Mouse (Mus musculus): ENCODE data around the gene Rpl26. TPM values are rescaled to one million over a fixed set of nuclear protein-coding genes. Genes with fewer than 3 reads are reported as not detected.

The Rpl26 gene
- polyA plus RNA-seq, 1 experiment from 2014 or later: 795 TPM

DNA sequence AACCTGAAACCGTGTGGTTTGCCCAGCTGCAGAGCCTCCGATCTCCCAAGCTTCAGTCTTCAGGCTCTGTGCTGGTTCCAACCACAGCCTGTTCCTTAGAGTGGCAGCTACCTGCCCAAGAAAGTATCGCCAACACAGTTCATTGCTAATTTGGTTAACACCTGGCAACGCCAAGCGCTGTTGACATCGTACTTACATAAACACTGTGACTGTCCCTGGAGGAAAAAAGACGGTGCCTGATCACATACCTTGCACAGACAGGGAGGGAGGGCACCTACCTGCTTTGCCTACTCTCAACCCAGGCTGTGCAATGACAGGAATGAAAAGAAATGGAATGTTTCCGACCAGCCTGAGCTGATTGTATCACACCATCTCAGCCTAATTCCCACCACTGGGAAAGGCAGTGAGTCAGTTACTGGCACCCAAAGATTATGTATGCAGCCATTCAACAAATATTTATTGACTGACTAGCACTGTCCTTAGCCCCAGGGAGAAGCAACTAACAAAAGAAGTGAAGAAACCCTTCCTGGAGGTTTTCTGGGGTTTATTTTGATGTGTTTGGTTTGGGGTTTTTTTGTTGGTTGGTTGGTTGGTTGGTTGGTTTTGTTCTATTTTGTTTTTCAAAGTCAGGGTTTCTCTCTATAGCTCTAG lies 41.3 kb upstream of the Rpl26 start:
- Histone ChIP-seq H3K36me3 (ENCODE audit: control insufficient read depth, insufficient read depth, low read length) (no peaks in the 10 kb centered on the region), H3K4me1 (ENCODE audit: control insufficient read depth, insufficient read depth, low read length) (no peaks in the 10 kb centered on the region; the same call in 1 of the 2 replicates), H3K27me3 (ENCODE audit: control insufficient read depth, insufficient read depth, low read length) (no peaks in the 10 kb centered on the region), H3K4me2 (no peak overlapping the region), H3K4me3 (ENCODE audit: low read depth, low read length) (no peak overlapping the region), H3K9me3 (replicated peaks; ENCODE audit: control insufficient read depth, low read length) (no peaks in the 10 kb centered on the region), H3K9ac (ENCODE audit: low read depth, low read length) (no peak overlapping the region), H3K27ac (ENCODE audit: low read depth, low read length) (no peak overlapping the region)
- ATAC-seq (replicated peaks; ENCODE audit: insufficient number of reproducible peaks, low FRiP score, low TSS enrichment): no peak
- 65% methylated on average over 8 of the region's 8 CpGs for WGBS (ENCODE audit: insufficient replicate concordance)

GRCm38 (mm10) chr11:68862260-68862659 lies 39.1 kb upstream of the Rpl26 start:
- 83% methylated on average over 2 of the region's 2 CpGs for WGBS (ENCODE audit: insufficient replicate concordance)
- H3K27ac ChIP-seq (ENCODE audit: low read depth, low read length): no peak overlapping the region

DNA sequence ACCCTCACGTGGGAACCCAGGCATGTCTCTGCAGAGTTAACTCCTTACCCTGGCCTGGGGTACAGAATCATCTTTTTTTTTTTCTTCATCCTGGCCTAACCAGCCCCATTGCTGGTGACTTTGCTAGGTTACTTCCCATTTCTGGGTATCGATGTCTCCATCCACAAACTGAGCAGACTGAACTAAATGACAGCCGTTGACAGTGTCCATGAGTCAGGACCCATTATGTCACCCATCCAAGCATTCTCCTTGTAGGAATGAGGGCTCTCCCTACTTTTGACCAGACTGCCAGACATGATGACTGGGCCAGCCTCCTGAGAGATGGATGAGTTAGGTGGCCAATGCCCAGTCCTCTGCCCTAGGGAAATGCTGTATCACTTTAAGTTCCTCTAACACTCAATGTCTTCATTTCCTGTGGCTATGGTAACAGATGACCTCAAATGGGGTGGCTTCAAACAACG lies 37.7 kb upstream of the Rpl26 start:
- Histone ChIP-seq H3K4me3 (ENCODE audit: low read depth, low read length) (no peak overlapping the region), H3K4me1 (ENCODE audit: control insufficient read depth, insufficient read depth, low read length) (no peaks in the 10 kb centered on the region; the same call in 1 of the 2 replicates), H3K9ac (ENCODE audit: low read depth, low read length) (no peak overlapping the region), H3K9me3 (replicated peaks; ENCODE audit: control insufficient read depth, low read length) (no peaks in the 10 kb centered on the region), H3K27ac (ENCODE audit: low read depth, low read length) (no peak overlapping the region), H3K4me2 (no peak overlapping the region), H3K27me3 (ENCODE audit: control insufficient read depth, insufficient read depth, low read length) (no peaks in the 10 kb centered on the region), H3K36me3 (ENCODE audit: control insufficient read depth, insufficient read depth, low read length) (no peaks in the 10 kb centered on the region)
- ATAC-seq (replicated peaks; ENCODE audit: insufficient number of reproducible peaks, low FRiP score, low TSS enrichment): no peak
- WGBS (ENCODE audit: insufficient replicate concordance): 60% methylated on average over 4 of the region's 4 CpGs

More at GRCm38 (mm10) chr11:68862260-68862659, 39.1 kb upstream of the Rpl26 start:
- no peaks in the 10 kb centered on the region for H3K27me3 ChIP-seq (ENCODE audit: control insufficient read depth, insufficient read depth, low read length)
- no peak for ATAC-seq (replicated peaks; ENCODE audit: insufficient number of reproducible peaks, low FRiP score, low TSS enrichment)
- H3K9me3 ChIP-seq (replicated peaks; ENCODE audit: control insufficient read depth, low read length): no peaks in the 10 kb centered on the region
- H3K4me2 ChIP-seq: no peak overlapping the region
- no peak overlapping the region for H3K9ac ChIP-seq (ENCODE audit: low read depth, low read length)
- H3K4me3 ChIP-seq (ENCODE audit: low read depth, low read length): no peak overlapping the region
- no peaks in the 10 kb centered on the region; the same call in 1 of the 2 replicates for H3K4me1 ChIP-seq (ENCODE audit: control insufficient read depth, insufficient read depth, low read length)
- H3K36me3 ChIP-seq (ENCODE audit: control insufficient read depth, insufficient read depth, low read length): no peaks in the 10 kb centered on the region

DNA sequence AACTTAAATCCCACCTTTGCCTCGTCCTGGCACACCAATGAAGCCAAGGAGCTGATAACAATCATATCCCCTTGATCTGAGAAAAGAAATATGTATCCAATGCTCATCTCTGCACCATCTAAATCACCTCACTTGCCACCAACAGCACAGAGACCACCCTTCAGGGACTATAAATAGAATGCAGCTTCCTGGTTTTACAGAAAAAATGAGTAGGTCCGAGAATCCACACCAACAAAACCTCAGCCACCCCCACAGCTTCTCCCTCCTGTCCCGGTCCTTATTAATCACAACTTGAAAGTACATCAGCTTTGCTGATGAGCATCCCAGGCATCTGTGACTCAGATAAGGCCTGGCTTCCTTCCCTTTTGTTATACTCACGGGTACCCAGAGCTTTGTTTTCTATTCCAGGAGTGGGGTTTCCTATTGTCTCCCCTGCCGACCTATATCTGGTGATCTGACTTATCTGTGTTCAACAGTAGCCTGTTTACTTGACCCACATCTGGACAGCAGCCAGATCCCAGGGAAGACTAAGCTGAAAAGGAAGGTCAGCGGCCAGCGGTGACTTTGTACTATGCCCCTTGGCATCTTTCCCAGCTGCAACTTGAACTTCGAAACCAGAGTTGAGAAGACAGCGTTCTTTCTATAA lies 36.7 kb upstream of the Rpl26 start:
- no peak overlapping the region for H3K27ac ChIP-seq (ENCODE audit: low read depth, low read length)
- 39% methylated on average over 9 of the region's 9 CpGs for WGBS (ENCODE audit: insufficient replicate concordance)
- no peak overlapping the region for H3K4me3 ChIP-seq (ENCODE audit: low read depth, low read length)
- no peaks in the 10 kb centered on the region; the same call in 1 of the 2 replicates for H3K4me1 ChIP-seq (ENCODE audit: control insufficient read depth, insufficient read depth, low read length)
- no peaks in the 10 kb centered on the region for H3K36me3 ChIP-seq (ENCODE audit: control insufficient read depth, insufficient read depth, low read length)
- peak; percentile 39; the same call in 1 of the 2 replicates for ATAC-seq (replicated peaks; ENCODE audit: insufficient number of reproducible peaks, low FRiP score, low TSS enrichment)
- H3K27me3 ChIP-seq (ENCODE audit: control insufficient read depth, insufficient read depth, low read length): no peaks in the 10 kb centered on the region
- H3K4me2 ChIP-seq: peak overlapping the region; percentile 3; the same call in 1 of the 2 replicates
- H3K9me3 ChIP-seq (replicated peaks; ENCODE audit: control insufficient read depth, low read length): no peaks in the 10 kb centered on the region
- no peak overlapping the region for H3K9ac ChIP-seq (ENCODE audit: low read depth, low read length)

DNA sequence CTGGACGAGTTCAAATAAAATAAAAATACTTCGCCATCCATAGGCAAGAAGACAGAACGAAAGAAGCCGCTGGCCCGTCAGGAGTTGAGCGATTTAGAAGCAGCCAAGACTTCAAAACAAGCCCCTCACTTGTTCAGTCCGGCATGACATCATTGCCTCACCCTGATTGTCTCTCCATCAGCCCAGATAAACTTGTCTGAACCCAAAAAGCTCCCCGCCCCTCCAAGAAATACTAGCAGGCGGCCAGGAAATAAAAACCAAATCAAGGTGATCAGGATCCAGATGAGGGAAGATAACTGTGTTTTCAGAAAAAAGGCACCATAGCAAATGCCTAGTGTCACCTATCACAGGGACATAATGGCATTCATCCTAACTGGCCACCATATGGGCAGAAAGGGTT lies 30.1 kb upstream of the Rpl26 start:
- H3K27ac ChIP-seq (ENCODE audit: low read depth, low read length): no peak overlapping the region
- H3K4me2 ChIP-seq: no peak overlapping the region
- no peak overlapping the region for H3K9ac ChIP-seq (ENCODE audit: low read depth, low read length)
- no peak for ATAC-seq (replicated peaks; ENCODE audit: insufficient number of reproducible peaks, low FRiP score, low TSS enrichment)
- H3K4me3 ChIP-seq (ENCODE audit: low read depth, low read length): no peak overlapping the region
- no peaks in the 10 kb centered on the region for H3K4me1 ChIP-seq (ENCODE audit: control insufficient read depth, insufficient read depth, low read length)
- H3K36me3 ChIP-seq (ENCODE audit: control insufficient read depth, insufficient read depth, low read length): no peaks in the 10 kb centered on the region
- 66% methylated on average over 9 of the region's 9 CpGs for WGBS (ENCODE audit: insufficient replicate concordance)
- H3K27me3 ChIP-seq (ENCODE audit: control insufficient read depth, insufficient read depth, low read length): no peaks in the 10 kb centered on the region
- H3K9me3 ChIP-seq (replicated peaks; ENCODE audit: control insufficient read depth, low read length): no peaks in the 10 kb centered on the region

GRCm38 (mm10) chr11:68871748-68872147 lies 29.6 kb upstream of the Rpl26 start, which contains the start of gene Ndel1:
Gene Ndel1, minus strand, starts transcription at chr11:68871858.
- no peaks in the 10 kb centered on the region for H3K9me3 ChIP-seq (replicated peaks; ENCODE audit: control insufficient read depth, low read length)
- no peak within 1 kb of the TSS for H3K4me2 ChIP-seq
- H3K27me3 ChIP-seq (ENCODE audit: control insufficient read depth, insufficient read depth, low read length): no peaks in the 10 kb centered on the region
- no peak within 1 kb of the TSS for H3K4me3 ChIP-seq (ENCODE audit: low read depth, low read length)
- H3K4me1 ChIP-seq (ENCODE audit: control insufficient read depth, insufficient read depth, low read length): no peaks in the 10 kb centered on the region
- H3K36me3 ChIP-seq (ENCODE audit: control insufficient read depth, insufficient read depth, low read length): no peaks in the 10 kb centered on the region
- no peak within 1 kb of the TSS for H3K27ac ChIP-seq (ENCODE audit: low read depth, low read length)
- ATAC-seq (replicated peaks; ENCODE audit: insufficient number of reproducible peaks, low FRiP score, low TSS enrichment): no peak
- H3K9ac ChIP-seq (ENCODE audit: low read depth, low read length): no peak within 1 kb of the TSS
- WGBS (ENCODE audit: insufficient replicate concordance): 43% methylated on average over 6 of the region's 6 CpGs

- no peaks in the 10 kb centered on the region for H3K9me3 ChIP-seq (replicated peaks; ENCODE audit: control insufficient read depth, low read length)
- H3K36me3 ChIP-seq (ENCODE audit: control insufficient read depth, insufficient read depth, low read length): no peaks in the 10 kb centered on the region
- ATAC-seq (replicated peaks; ENCODE audit: insufficient number of reproducible peaks, low FRiP score, low TSS enrichment): no peak
- no peaks in the 10 kb centered on the region for H3K4me1 ChIP-seq (ENCODE audit: control insufficient read depth, insufficient read depth, low read length)
- H3K27ac ChIP-seq (ENCODE audit: low read depth, low read length): no peak overlapping the region
- H3K9ac ChIP-seq (ENCODE audit: low read depth, low read length): no peak overlapping the region
- no peak overlapping the region for H3K4me3 ChIP-seq (ENCODE audit: low read depth, low read length)
- 0% methylated on average over 2 of the region's 2 CpGs for WGBS (ENCODE audit: insufficient replicate concordance)
- no peaks in the 10 kb centered on the region for H3K27me3 ChIP-seq (ENCODE audit: control insufficient read depth, insufficient read depth, low read length)
- no peak overlapping the region for H3K4me2 ChIP-seq
Measured at GRCm38 (mm10) chr11:68874841-68875240, 26.5 kb upstream of the Rpl26 start.

DNA sequence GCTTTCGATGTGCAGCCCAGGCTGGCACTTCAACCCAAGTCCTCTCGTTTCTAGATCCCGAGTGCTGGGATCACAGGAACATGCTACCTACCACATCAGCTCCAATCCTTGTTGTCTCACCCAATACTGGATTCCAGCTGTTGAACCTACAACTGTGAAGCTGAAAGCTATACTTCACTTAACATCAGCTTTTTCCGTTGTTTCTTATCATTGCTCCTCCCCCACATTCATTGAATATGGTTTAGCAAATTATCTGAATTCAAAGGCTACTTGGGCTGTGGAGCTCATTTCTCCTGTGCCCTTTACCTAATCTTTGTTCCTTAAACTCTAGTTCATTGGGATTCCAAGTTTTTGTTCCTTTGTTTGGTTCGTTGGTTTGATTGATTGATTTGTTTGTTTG lies 22.6 kb upstream of the Rpl26 start:
- no peaks in the 10 kb centered on the region for H3K4me1 ChIP-seq (ENCODE audit: control insufficient read depth, insufficient read depth, low read length)
- no peak overlapping the region for H3K9ac ChIP-seq (ENCODE audit: low read depth, low read length)
- no peak for ATAC-seq (replicated peaks; ENCODE audit: insufficient number of reproducible peaks, low FRiP score, low TSS enrichment)
- H3K27me3 ChIP-seq (ENCODE audit: control insufficient read depth, insufficient read depth, low read length): no peaks in the 10 kb centered on the region
- no peaks in the 10 kb centered on the region for H3K9me3 ChIP-seq (replicated peaks; ENCODE audit: control insufficient read depth, low read length)
- H3K4me2 ChIP-seq: no peak overlapping the region
- 76% methylated on average over 5 of the region's 5 CpGs for WGBS (ENCODE audit: insufficient replicate concordance)
- no peak overlapping the region for H3K27ac ChIP-seq (ENCODE audit: low read depth, low read length)
- no peak overlapping the region for H3K4me3 ChIP-seq (ENCODE audit: low read depth, low read length)
- no peaks in the 10 kb centered on the region for H3K36me3 ChIP-seq (ENCODE audit: control insufficient read depth, insufficient read depth, low read length)
